Mouse (Mus musculus): ENCODE results near the gene Ing5. TPM values are rescaled to one million over a fixed set of nuclear protein-coding genes. Genes with fewer than 3 reads are reported as not detected.
"Not testable (repeated sequence)": the region's sequence is repeated elsewhere in the genome, so short reads cannot be mapped to it uniquely, and the experiment has no call there.

Gene Ing5
- polyA plus RNA-seq (2016; fragmentation: Nextera tagmentation; extraction: Ambion mirVana) = 20.3 and 21.1 TPM in 2 replicates

DNA sequence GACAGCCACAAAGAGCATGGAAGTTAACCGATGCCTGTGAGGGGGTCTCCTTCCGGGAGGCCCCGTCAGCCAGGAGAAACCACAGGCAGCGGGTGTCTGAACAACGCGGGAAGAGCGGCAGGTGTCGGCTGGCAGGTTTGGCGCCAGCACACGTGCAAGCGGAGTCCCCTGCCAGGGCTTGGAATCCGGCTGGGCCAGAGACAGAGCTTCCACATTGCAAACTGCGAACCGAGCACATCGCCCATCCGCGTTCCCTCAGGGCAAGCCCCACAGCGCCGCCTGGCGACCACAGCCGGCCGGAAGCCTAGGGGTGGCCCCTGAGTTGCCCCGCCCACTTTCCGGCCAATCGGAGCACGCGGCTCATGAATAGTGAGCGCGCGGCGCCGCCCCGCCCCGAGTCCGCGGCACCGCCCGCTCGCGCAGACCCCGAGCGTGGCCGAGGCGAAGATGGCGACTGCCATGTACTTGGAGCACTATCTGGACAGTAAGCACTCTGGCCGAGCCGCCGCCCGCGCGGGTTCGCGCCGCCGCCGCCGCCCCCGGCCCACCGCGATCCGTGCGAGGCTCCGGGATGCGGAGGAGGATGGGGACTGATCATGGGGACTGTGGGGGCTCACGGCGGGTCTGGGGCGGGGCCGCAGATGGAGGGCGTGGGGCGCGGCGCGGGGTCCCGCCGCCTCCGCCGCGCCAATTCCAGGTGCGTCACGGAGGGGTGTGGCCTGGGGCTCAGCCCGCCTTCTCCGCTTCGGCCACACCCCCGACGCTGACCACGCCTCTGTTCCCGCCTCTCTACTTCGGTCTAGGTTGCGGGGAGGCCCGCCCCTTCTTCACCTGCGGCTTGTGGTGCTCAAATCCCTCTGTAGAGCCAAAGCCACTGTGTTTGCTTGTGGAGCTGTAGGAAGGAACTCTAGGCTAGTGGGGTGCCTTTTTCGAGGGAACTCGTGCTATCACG, at the start of gene Ing5:
TSS of gene Ing5 (plus strand) at position 410 of the 952 bp plus-strand sequence.
- under 1% methylated on average over 90 of the region's 94 CpGs for WGBS
- peak; percentile 99 for DNase-seq (ENCODE audit: low spot score)
- H3K27me3 ChIP-seq (ENCODE audit: insufficient read depth, poor library complexity, severe bottlenecking) = no peaks in the 10 kb centered on the region
- no peaks in the 10 kb centered on the region for H3K9me3 ChIP-seq
- H3K4me3 ChIP-seq = peak within 1 kb of the TSS; percentile 82
- peak within 1 kb of the TSS; percentile 98 for H3K27ac ChIP-seq
- H3K4me1 ChIP-seq = peaks cover 31% of the 10 kb centered on the region
- H3K36me3 ChIP-seq = peaks cover 44% of the 10 kb centered on the region

GRCm38 (mm10) chr1:93754573-93755290, 49.0 kb upstream of the Ing5 start, which contains the start of gene Thap4:
TSS of gene Thap4 (minus strand) at chr1:93754864.
- H3K27ac ChIP-seq = peak within 1 kb of the TSS; percentile 96
- peak; percentile 93 for DNase-seq (ENCODE audit: low spot score)
- under 1% methylated on average over 121 of the region's 121 CpGs for WGBS
- H3K27me3 ChIP-seq (ENCODE audit: insufficient read depth, poor library complexity, severe bottlenecking) = no peaks in the 10 kb centered on the region
- 0 out of 2 replicates have a peak, but pooled peaks cover 3% of the 10 kb centered on the region for H3K4me1 ChIP-seq
- peak within 1 kb of the TSS; percentile 96 for H3K4me3 ChIP-seq
- H3K36me3 ChIP-seq = peaks cover 10% of the 10 kb centered on the region
- no peaks in the 10 kb centered on the region for H3K9me3 ChIP-seq

- no peaks in the 10 kb centered on the region for H3K27me3 ChIP-seq (ENCODE audit: insufficient read depth, poor library complexity, severe bottlenecking)
- peak overlapping the region; percentile 96 for H3K27ac ChIP-seq
- 0% methylated on average over 13 of the region's 13 CpGs for WGBS
- H3K4me1 ChIP-seq = 0 out of 2 replicates have a peak, but pooled peaks cover 3% of the 10 kb centered on the region
- peak overlapping the region; percentile 96 for H3K4me3 ChIP-seq
- peaks cover 5% of the 10 kb centered on the region for H3K36me3 ChIP-seq
- DNase-seq (ENCODE audit: low spot score) = no peak
- no peaks in the 10 kb centered on the region for H3K9me3 ChIP-seq
These were observed 48.5 kb upstream of the Ing5 start for GRCm38 (mm10) chr1:93755291-93755610.

DNA sequence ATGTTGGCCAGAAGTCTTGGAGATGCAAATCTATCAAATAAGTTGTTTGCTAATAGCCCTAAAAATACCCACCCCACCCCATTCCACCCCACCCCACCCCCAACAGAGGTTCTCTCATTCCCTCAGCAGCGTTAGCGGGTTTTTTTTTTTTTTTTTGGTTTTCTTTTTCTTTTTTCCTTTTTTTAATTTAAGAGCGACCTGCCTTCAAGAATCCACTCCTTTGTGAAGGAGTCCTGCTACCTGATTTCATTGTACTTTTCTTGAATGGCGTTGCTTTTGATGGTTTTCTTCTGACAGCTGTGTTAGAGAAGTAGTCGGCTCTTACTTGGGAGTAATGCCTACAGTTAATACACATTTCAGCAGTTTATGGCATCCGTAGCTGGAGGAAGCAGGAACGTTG, 48.1 kb upstream of the Ing5 start:
- DNase-seq (ENCODE audit: low spot score) = no peak
- peak overlapping the region; percentile 96 for H3K4me3 ChIP-seq
- H3K36me3 ChIP-seq = peaks cover 1% of the 10 kb centered on the region
- H3K27me3 ChIP-seq (ENCODE audit: insufficient read depth, poor library complexity, severe bottlenecking) = no peaks in the 10 kb centered on the region
- WGBS = 39% methylated on average over 7 of the region's 7 CpGs
- no peaks in the 10 kb centered on the region for H3K9me3 ChIP-seq
- 0 out of 2 replicates have a peak, but pooled peaks cover 3% of the 10 kb centered on the region for H3K4me1 ChIP-seq
- H3K27ac ChIP-seq = peak overlapping the region; percentile 96; the same call in 1 of the 2 replicates

- Histone ChIP-seq H3K4me3 (no peak overlapping the region), H3K27ac (no peak overlapping the region), H3K27me3 (ENCODE audit: insufficient read depth, poor library complexity, severe bottlenecking) (no peaks in the 10 kb centered on the region), H3K9me3 (no peaks in the 10 kb centered on the region), H3K4me1 (0 out of 2 replicates have a peak, but pooled peaks cover 3% of the 10 kb centered on the region), H3K36me3 (no peaks in the 10 kb centered on the region)
- no peak for DNase-seq (ENCODE audit: low spot score)
These were observed 47.6 kb upstream of the Ing5 start for GRCm38 (mm10) chr1:93756154-93756553.

GRCm38 (mm10) chr1:93760076-93760475, 43.7 kb upstream of the Ing5 start:
- no peaks in the 10 kb centered on the region for H3K27me3 ChIP-seq (ENCODE audit: insufficient read depth, poor library complexity, severe bottlenecking)
- no peaks in the 10 kb centered on the region for H3K4me1 ChIP-seq
- WGBS = 94% methylated on average over 1 of the region's 1 CpGs
- H3K4me3 ChIP-seq = no peak overlapping the region
- H3K36me3 ChIP-seq = 0 out of 2 replicates have a peak, but pooled peaks cover under 1% of the 10 kb centered on the region
- H3K27ac ChIP-seq = no peak overlapping the region
- no peaks in the 10 kb centered on the region for H3K9me3 ChIP-seq
- DNase-seq (ENCODE audit: low spot score) = no peak

DNA sequence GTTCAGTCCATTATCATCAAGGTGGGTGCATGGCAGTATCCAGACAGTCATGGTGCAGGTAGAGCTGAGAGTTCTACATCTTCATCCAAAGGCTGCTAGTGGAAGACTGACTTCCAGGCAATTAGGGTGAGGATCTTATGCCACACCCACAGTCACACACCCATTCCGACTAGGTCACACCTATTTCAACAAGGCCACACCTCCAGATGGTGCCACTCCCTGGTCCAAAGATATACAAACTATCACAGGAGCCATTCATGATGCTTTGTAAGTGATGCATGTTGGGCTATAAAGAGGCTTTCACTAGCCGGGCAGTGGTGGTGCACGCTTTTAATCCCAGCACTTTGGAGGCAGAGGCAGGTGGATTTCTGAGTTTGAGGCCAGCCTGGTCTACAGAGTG, 40.2 kb upstream of the Ing5 start:
- DNase-seq (ENCODE audit: low spot score); H3K9me3 ChIP-seq; H3K4me3 ChIP-seq; H3K4me1 ChIP-seq; H3K27ac ChIP-seq; H3K27me3 ChIP-seq (ENCODE audit: insufficient read depth, poor library complexity, severe bottlenecking): not testable (repeated sequence)
- 88% methylated on average over 3 of the region's 3 CpGs for WGBS
- peaks cover 14% of the 10 kb centered on the region for H3K36me3 ChIP-seq

DNA sequence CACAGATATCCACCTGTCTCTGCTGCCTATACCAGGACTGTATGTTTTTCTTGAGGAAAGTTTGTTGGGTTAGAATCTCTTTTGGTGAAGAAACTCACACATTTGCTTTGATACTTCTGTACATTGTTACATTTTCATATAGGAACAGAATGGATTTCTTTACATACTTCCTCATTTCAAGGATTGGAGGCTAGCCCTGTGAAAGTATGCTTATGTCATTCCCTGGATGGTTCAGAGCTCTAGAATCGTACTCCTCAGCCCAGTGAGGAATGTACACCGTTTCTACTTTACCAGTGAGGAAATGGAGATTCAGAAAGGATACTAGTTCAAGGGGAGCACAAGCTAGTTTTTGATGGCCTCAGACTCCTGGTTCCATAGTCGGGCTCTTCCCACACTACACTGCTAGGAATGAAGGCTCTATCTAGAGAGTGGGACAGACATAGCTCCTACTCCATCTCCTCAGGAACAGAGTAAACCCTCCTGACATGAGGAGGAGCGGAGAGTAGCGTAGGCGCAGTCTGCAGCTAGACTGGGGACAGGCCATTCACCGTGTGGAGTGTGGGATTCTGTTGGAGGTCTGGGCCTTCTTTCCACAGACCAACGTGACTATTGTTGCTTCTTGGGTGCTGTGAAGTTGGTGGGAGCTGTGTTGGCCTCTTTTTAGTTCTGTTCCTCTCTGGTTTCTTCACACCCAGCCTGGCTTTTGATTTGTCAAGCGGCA, 38.7 kb upstream of the Ing5 start:
- no peaks in the 10 kb centered on the region for H3K9me3 ChIP-seq
- WGBS = 90% methylated on average over 9 of the region's 9 CpGs
- no peak overlapping the region for H3K27ac ChIP-seq
- peaks cover 29% of the 10 kb centered on the region for H3K36me3 ChIP-seq
- H3K27me3 ChIP-seq (ENCODE audit: insufficient read depth, poor library complexity, severe bottlenecking) = no peaks in the 10 kb centered on the region
- DNase-seq (ENCODE audit: low spot score) = no peak
- H3K4me3 ChIP-seq = no peak overlapping the region
- H3K4me1 ChIP-seq = no peaks in the 10 kb centered on the region

GRCm38 (mm10) chr1:93767600-93767999, 36.2 kb upstream of the Ing5 start:
- H3K4me1 ChIP-seq = no peaks in the 10 kb centered on the region
- H3K9me3 ChIP-seq = no peaks in the 10 kb centered on the region
- peaks cover 42% of the 10 kb centered on the region for H3K36me3 ChIP-seq
- H3K27ac ChIP-seq = no peak overlapping the region
- no peak for DNase-seq (ENCODE audit: low spot score)
- no peaks in the 10 kb centered on the region for H3K27me3 ChIP-seq (ENCODE audit: insufficient read depth, poor library complexity, severe bottlenecking)
- 95% methylated on average over 6 of the region's 6 CpGs for WGBS
- H3K4me3 ChIP-seq = no peak overlapping the region

GRCm38 (mm10) chr1:93769901-93770300, 33.9 kb upstream of the Ing5 start:
- no peak overlapping the region for H3K4me3 ChIP-seq
- H3K27ac ChIP-seq = no peak overlapping the region
- peaks cover 63% of the 10 kb centered on the region for H3K36me3 ChIP-seq
- no peak for DNase-seq (ENCODE audit: low spot score)
- no peaks in the 10 kb centered on the region for H3K9me3 ChIP-seq
- H3K27me3 ChIP-seq (ENCODE audit: insufficient read depth, poor library complexity, severe bottlenecking) = no peaks in the 10 kb centered on the region
- WGBS = 92% methylated on average over 3 of the region's 3 CpGs
- H3K4me1 ChIP-seq = no peaks in the 10 kb centered on the region

- 89% methylated on average over 5 of the region's 5 CpGs for WGBS
- H3K27me3 ChIP-seq (ENCODE audit: insufficient read depth, poor library complexity, severe bottlenecking) = no peaks in the 10 kb centered on the region
- no peak for DNase-seq (ENCODE audit: low spot score)
- H3K4me1 ChIP-seq = no peaks in the 10 kb centered on the region
- no peak overlapping the region for H3K4me3 ChIP-seq
- H3K36me3 ChIP-seq = peaks cover 81% of the 10 kb centered on the region
- no peak overlapping the region for H3K27ac ChIP-seq
- H3K9me3 ChIP-seq = no peaks in the 10 kb centered on the region
These were observed 27.1 kb upstream of the Ing5 start for GRCm38 (mm10) chr1:93776686-93777085.

DNA sequence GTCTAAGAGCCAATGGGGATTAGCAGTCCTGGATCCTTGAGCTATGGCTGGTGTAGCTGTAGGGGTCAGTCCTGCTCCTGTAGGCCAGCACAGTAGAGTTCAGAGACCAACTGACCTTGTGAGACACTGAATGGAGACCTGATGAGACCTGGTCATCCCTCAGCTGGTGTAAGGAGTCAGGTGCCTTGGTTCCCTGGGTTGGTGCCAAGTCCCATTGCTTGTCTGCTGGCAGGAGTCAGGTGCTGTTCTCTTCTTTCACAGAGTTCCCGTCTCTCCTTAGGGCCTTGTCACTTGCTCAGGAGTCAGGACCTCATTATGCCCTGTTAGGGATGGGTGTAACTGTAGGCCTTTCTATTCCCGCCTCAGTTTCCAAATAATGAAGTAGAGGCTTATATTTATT, 16.9 kb upstream of the Ing5 start:
- Histone ChIP-seq H3K36me3 (peaks cover 96% of the 10 kb centered on the region), H3K4me1 (no peaks in the 10 kb centered on the region), H3K4me3 (no peak overlapping the region), H3K27ac (no peak overlapping the region), H3K9me3 (no peaks in the 10 kb centered on the region), H3K27me3 (ENCODE audit: insufficient read depth, poor library complexity, severe bottlenecking) (no peaks in the 10 kb centered on the region)
- no peak for DNase-seq (ENCODE audit: low spot score)
- 84% methylated on average over 2 of the region's 2 CpGs for WGBS

Measured in heart, embryonic 10.5 days (tissue).